Mouse (Mus musculus) effector memory CD4-positive, alpha-beta T cell, adult 7 months (primary cell): ENCODE data around the gene Lrrc49. TPM values are rescaled to one million over a fixed set of nuclear protein-coding genes. Genes with fewer than 3 reads are reported as not detected.

Source experiments
- polyA plus RNA-seq: library from polyadenylated mRNA; unstranded; fragments of 100-300 nt; shearing (Covaris generic); gene quantifications from one replicate; pipeline ENCODE4 v1.2.1, GENCODE M21; 2017

Lrrc49 gene
- 1.4 TPM for polyA plus RNA-seq

GRCm38 (mm10) chr9:60687891-60688324 is at the start of gene Lrrc49:
Lrrc49 (minus strand) TSS chr9:60688158.

GRCm38 (mm10) chr9:60712771-60713541 is 25.0 kb upstream of the Lrrc49 start, which contains the start of gene Larp6:
Larp6 (plus strand) TSS chr9:60712989.

GRCm38 (mm10) chr9:60521806-60522264 is 166.1 kb downstream of the Lrrc49 start, which contains the start of gene Thsd4:
Thsd4 (minus strand) TSS chr9:60522046.

Other genes starting within 250 kb of the Lrrc49 start
- 0.46 TPM for gene Thsd4, start 166.1 kb downstream of the Lrrc49 start, polyA plus RNA-seq
- not detected for gene Larp6, start 24.8 kb upstream of the Lrrc49 start, polyA plus RNA-seq
- gene Uaca, start 106.4 kb upstream of the Lrrc49 start, polyA plus RNA-seq, result 0.27 TPM